Mouse (Mus musculus) MEL (cell line): ENCODE results near the gene Ak1. TPM values are rescaled to one million over a fixed set of nuclear protein-coding genes. Genes with fewer than 3 reads are reported as not detected.

ENCODE experiments used
- DNase-seq: peaks from one replicate; pipeline ENCODE4 v3.0.0; 2011; ENCODE audit warnings: low read depth, low spot score
- H3K27ac ChIP-seq: 2 replicates; pipeline ENCODE4 v1.5.1; 2012; ENCODE audit warnings: low read depth, mild to moderate bottlenecking, control low read depth, low read length, moderate library complexity; ENCODE audit not compliant: control insufficient read depth
- H3K27me3 ChIP-seq, 2 experiments: fragments of 150-350 bp in 1 of 2; sonication (generic) in 1 of 2; 2 replicates each; pipeline ENCODE4 v1.6.1; 2012; ENCODE audit warnings: low read length in 2 of 2, mild to moderate bottlenecking in 2 of 2, improper control_type of control experiment in 1 of 2, moderate library complexity in 1 of 2; ENCODE audit not compliant: insufficient read depth in 2 of 2, control insufficient read depth in 1 of 2
- H3K36me3 ChIP-seq, 2 experiments: 2 replicates each; pipeline ENCODE4 v1.6.1; 2012 to 2014; ENCODE audit warnings: low read length in 2 of 2, improper control_type of control experiment in 1 of 2, inconsistent platforms in 1 of 2, mild to moderate bottlenecking in 1 of 2; ENCODE audit not compliant: insufficient read depth in 2 of 2, control insufficient read depth in 1 of 2
- H3K4me1 ChIP-seq, 2 experiments: fragments of 150-350 bp in 1 of 2; sonication (generic) in 1 of 2; 2 replicates each; pipeline ENCODE4 v1.6.1; 2012; ENCODE audit warnings: low read length in 2 of 2, improper control_type of control experiment in 1 of 2, mild to moderate bottlenecking in 1 of 2; ENCODE audit not compliant: insufficient read depth in 2 of 2, control insufficient read depth in 1 of 2
- H3K4me3 ChIP-seq, 2 experiments: fragments of 150-350 bp in 1 of 2; sonication (generic) in 1 of 2; 2 replicates each; pipeline ENCODE4 v1.5.1; 2012; ENCODE audit warnings: low read depth in 2 of 2, low read length in 2 of 2, mild to moderate bottlenecking in 2 of 2, moderate library complexity in 2 of 2, control low read depth in 1 of 2, improper control_type of control experiment in 1 of 2; ENCODE audit not compliant: control insufficient read depth in 1 of 2, insufficient read depth in 1 of 2
- H3K79me2 ChIP-seq: 2 replicates; pipeline ENCODE4 v1.6.1; 2012; ENCODE audit warnings: mild to moderate bottlenecking, low read length, moderate library complexity; ENCODE audit not compliant: control insufficient read depth, poor library complexity, insufficient read depth
- H3K9ac ChIP-seq: 2 replicates; pipeline ENCODE4 v1.6.1; 2012; ENCODE audit warnings: low read depth, mild to moderate bottlenecking, control low read depth, low read length, moderate library complexity; ENCODE audit not compliant: control insufficient read depth, poor library complexity, severe bottlenecking
- H3K9me3 ChIP-seq: fragments of 150-350 bp; sonication (generic); replicated peaks from 2 replicates; pipeline ENCODE4 v1.6.1; 2012; ENCODE audit warnings: mild to moderate bottlenecking, low read length, improper control_type of control experiment, moderate library complexity; ENCODE audit not compliant: insufficient read depth
- BHLHE40 ChIP-seq: IDR thresholded peaks from 2 replicates; pipeline ENCODE4 v1.6.1; 2012; ENCODE audit warnings: low read depth, mild to moderate bottlenecking, inconsistent platforms, low read length, improper control_type of control experiment, borderline replicate concordance
- CHD1 ChIP-seq: IDR thresholded peaks from 2 replicates; pipeline ENCODE4 v1.6.1; 2012; ENCODE audit warnings: low read depth, mild to moderate bottlenecking, inconsistent platforms, low read length, improper control_type of control experiment
- CTCF ChIP-seq, 3 experiments: IDR thresholded peaks in 2 of 3; conservative IDR thresholded peaks in 1 of 3; 2 replicates each; pipeline ENCODE4 v1.5.1; 2011 to 2012; ENCODE audit warnings: low read length in 3 of 3, low read depth in 2 of 3, mild to moderate bottlenecking in 2 of 3, improper control_type of control experiment in 1 of 3, inconsistent platforms in 1 of 3, mixed read lengths in 1 of 3, moderate library complexity in 1 of 3; ENCODE audit not compliant: control insufficient read depth in 1 of 3, insufficient read depth in 1 of 3, poor library complexity in 1 of 3, severe bottlenecking in 1 of 3
- ELF1 ChIP-seq: IDR thresholded peaks from 2 replicates; pipeline ENCODE4 v1.6.1; 2014; ENCODE audit warnings: low read depth, mild to moderate bottlenecking, inconsistent platforms, low read length, improper control_type of control experiment, moderate library complexity
- ETS1 ChIP-seq: IDR thresholded peaks from 2 replicates; pipeline ENCODE4 v1.6.1; 2012; ENCODE audit warnings: low read depth, mild to moderate bottlenecking, inconsistent platforms, low read length, improper control_type of control experiment, moderate library complexity
- GABPA ChIP-seq: IDR thresholded peaks from 2 replicates; pipeline ENCODE4 v1.6.1; 2012; ENCODE audit warnings: low read depth, mild to moderate bottlenecking, inconsistent platforms, low read length, improper control_type of control experiment, moderate library complexity
- GATA1 ChIP-seq: IDR thresholded peaks from 2 replicates; pipeline ENCODE4 v1.6.1; 2011; ENCODE audit warnings: low read depth, low read length, improper control_type of control experiment
- HCFC1 ChIP-seq: IDR thresholded peaks from 2 replicates; pipeline ENCODE4 v1.6.1; 2012; ENCODE audit warnings: low read depth, mild to moderate bottlenecking, inconsistent platforms, low read length, improper control_type of control experiment, moderate library complexity
- KAT2A ChIP-seq: conservative IDR thresholded peaks from 2 replicates; pipeline ENCODE4 v1.6.1; 2012; ENCODE audit warnings: low read depth, low read length, improper control_type of control experiment, inconsistent platforms
- MAX ChIP-seq: IDR thresholded peaks from 2 replicates; pipeline ENCODE4 v1.6.1; 2011; ENCODE audit warnings: low read length, improper control_type of control experiment
- NELFE ChIP-seq: IDR thresholded peaks from 2 replicates; pipeline ENCODE4 v1.6.1; 2011; ENCODE audit warnings: low read depth, low read length, improper control_type of control experiment
- NRF1 ChIP-seq: IDR thresholded peaks from 2 replicates; pipeline ENCODE4 v1.6.1; 2014; ENCODE audit warnings: low read depth, mild to moderate bottlenecking, inconsistent platforms, low read length, improper control_type of control experiment, moderate library complexity; ENCODE audit not compliant: poor library complexity, insufficient read depth, severe bottlenecking
- POLR2AphosphoS5 ChIP-seq: IDR thresholded peaks from 2 replicates; pipeline ENCODE4 v1.6.1; 2012; ENCODE audit warnings: low read depth, borderline replicate concordance, mild to moderate bottlenecking, inconsistent platforms, low read length, moderate library complexity, mixed read lengths
- RAD21 ChIP-seq: IDR thresholded peaks from 2 replicates; pipeline ENCODE4 v1.6.1; 2011; ENCODE audit warnings: mild to moderate bottlenecking, low read depth, low read length, improper control_type of control experiment
- RCOR1 ChIP-seq: IDR thresholded peaks from 2 replicates; pipeline ENCODE4 v1.6.1; 2012; ENCODE audit warnings: low read depth, mild to moderate bottlenecking, inconsistent platforms, low read length, improper control_type of control experiment
- SIN3A ChIP-seq: IDR thresholded peaks from 2 replicates; pipeline ENCODE4 v1.6.1; 2012; ENCODE audit warnings: low read length, improper control_type of control experiment, inconsistent platforms
- TAL1 ChIP-seq: IDR thresholded peaks from 2 replicates; pipeline ENCODE4 v1.6.1; 2012; ENCODE audit warnings: mild to moderate bottlenecking, inconsistent platforms, low read length, moderate library complexity, mixed read lengths
- TBP ChIP-seq: IDR thresholded peaks from 2 replicates; pipeline ENCODE4 v1.8.0; 2011; ENCODE audit warnings: low read depth, low read length, improper control_type of control experiment
- TCF12 ChIP-seq: IDR thresholded peaks from 2 replicates; pipeline ENCODE4 v1.6.1; 2014; ENCODE audit warnings: low read depth, mild to moderate bottlenecking, inconsistent platforms, low read length, improper control_type of control experiment, moderate library complexity
- UBTF ChIP-seq: IDR thresholded peaks from 2 replicates; pipeline ENCODE4 v1.6.1; 2012; ENCODE audit warnings: low read depth, mild to moderate bottlenecking, inconsistent platforms, low read length, improper control_type of control experiment, moderate library complexity, borderline replicate concordance; ENCODE audit not compliant: insufficient read depth
- USF1 ChIP-seq: IDR thresholded peaks from 2 replicates; pipeline ENCODE4 v1.6.1; 2014; ENCODE audit warnings: low read depth, mild to moderate bottlenecking, inconsistent platforms, low read length, improper control_type of control experiment, moderate library complexity
- USF2 ChIP-seq, 2 experiments: IDR thresholded peaks; 2 replicates each; pipeline ENCODE4 v1.6.1; 2011 to 2012; ENCODE audit warnings: improper control_type of control experiment in 2 of 2, low read length in 2 of 2, borderline replicate concordance in 1 of 2, inconsistent platforms in 1 of 2, low read depth in 1 of 2, mild to moderate bottlenecking in 1 of 2; ENCODE audit not compliant: insufficient read depth in 1 of 2
- ZKSCAN1 ChIP-seq: IDR thresholded peaks from 2 replicates; pipeline ENCODE4 v1.6.1; 2012; ENCODE audit warnings: low read depth, mild to moderate bottlenecking, inconsistent platforms, low read length, improper control_type of control experiment, moderate library complexity
- ZMIZ1 ChIP-seq: IDR thresholded peaks from 2 replicates; pipeline ENCODE4 v1.6.1; 2012; ENCODE audit warnings: low read depth, mild to moderate bottlenecking, inconsistent platforms, low read length, improper control_type of control experiment, moderate library complexity
- ZNF384 ChIP-seq: IDR thresholded peaks from 2 replicates; pipeline ENCODE4 v1.6.1; 2012; ENCODE audit warnings: low read depth, mild to moderate bottlenecking, inconsistent platforms, low read length, improper control_type of control experiment
- polyA plus RNA-seq, 2 experiments: library from polyadenylated mRNA; stranded (reverse) in 1 of 2; unstranded in 1 of 2; fragments of >175 nt in 1 of 2; fragments of >200 nt in 1 of 2; gene quantifications; 2 replicates each; pipeline versions ENCODE4 v1.2.1 to v1.2.4; 2012; ENCODE audit warnings: low replicate concordance in 2 of 2, low read depth in 1 of 2; ENCODE audit not compliant: insufficient read length in 2 of 2, insufficient read depth in 1 of 2, missing spikeins in 1 of 2
- total RNA-seq: library from RNA; depleted of rRNA; stranded (reverse); fragments of 300-350 nt; gene quantifications from 2 replicates; pipeline ENCODE4 v1.2.3, GENCODE M21; 2012

The Ak1 gene
- total and polyA plus RNA-seq, 3 experiments = 0.12 to 0.13 TPM; not detected in 1

- H3K36me3 ChIP-seq = peaks cover 0 to 15% of the 10 kb centered on the region in 2 experiments; a peak in 2 of 4 replicates
- H3K4me3 ChIP-seq = no peak overlapping the region
- H3K4me1 ChIP-seq = peaks cover 15 to 18% of the 10 kb centered on the region in 2 experiments
- no peaks in the 10 kb centered on the region for H3K79me2 ChIP-seq
- DNase-seq = no peak
- no peak overlapping the region for H3K27ac ChIP-seq
- no peaks in the 10 kb centered on the region for H3K27me3 ChIP-seq
- TF ChIP-seq CHD1 (no peak), ZMIZ1 (no peak), ZKSCAN1 (no peak), POLR2AphosphoS5 (no peak), TBP (no peak), KAT2A (no peak), GABPA (no peak), NRF1 (no peak), ZNF384 (no peak), SIN3A (no peak), MAX (no peak), UBTF (no peak), ETS1 (no peak), RAD21 (no peak), CTCF (IDR thresholded peaks at IDR 0.05 in 2 of 3, conservative IDR thresholded peaks at IDR 0.05 in 1 of 3; ENCODE audit: control insufficient read depth in 1 of 3, insufficient read depth in 1 of 3, low read depth in 2 of 3, low read length in 3 of 3, poor library complexity in 1 of 3, severe bottlenecking in 1 of 3) (no peak), TAL1 (no peak), NELFE (no peak), GATA1 (no peak), RCOR1 (no peak)
- no peak overlapping the region for H3K9ac ChIP-seq
- no peaks in the 10 kb centered on the region for H3K9me3 ChIP-seq
Observed at GRCm38 (mm10) chr2:32655394-32655744, 33.8 kb downstream of the Ak1 start.

- H3K4me1 ChIP-seq = peaks cover 19 to 20% of the 10 kb centered on the region in 2 experiments
- peaks cover 0 to 15% of the 10 kb centered on the region in 2 experiments; a peak in 2 of 4 replicates for H3K36me3 ChIP-seq
- no peak overlapping the region for H3K27ac ChIP-seq
- no peak overlapping the region for H3K4me3 ChIP-seq
- H3K9me3 ChIP-seq = no peaks in the 10 kb centered on the region
- TF ChIP-seq USF2 (IDR thresholded peaks at IDR 0.05; ENCODE audit: borderline replicate concordance in 1 of 2, insufficient read depth in 1 of 2, low read depth in 1 of 2, low read length in 2 of 2) (no peak), USF1 (no peak), POLR2AphosphoS5 (no peak), ZNF384 (no peak), RCOR1 (no peak), TCF12 (no peak), TBP (no peak), ZKSCAN1 (no peak), ELF1 (no peak), ZMIZ1 (no peak), HCFC1 (no peak), BHLHE40 (no peak), KAT2A (no peak), SIN3A (no peak)
- no peak overlapping the region for H3K9ac ChIP-seq
- no peaks in the 10 kb centered on the region for H3K27me3 ChIP-seq
- DNase-seq = no peak
- H3K79me2 ChIP-seq = no peaks in the 10 kb centered on the region
Observed at GRCm38 (mm10) chr2:32655826-32656225, 34.3 kb downstream of the Ak1 start.
